Mouse (Mus musculus) embryonic facial prominence, embryonic 10.5 days (tissue): ENCODE data around the gene Sec24d. TPM values are rescaled to one million over a fixed set of nuclear protein-coding genes. Genes with fewer than 3 reads are reported as not detected.

Experiments
- DNase-seq: peaks from one replicate; pipeline ENCODE4 v3.0.0-alpha.2; 2017; ENCODE audit warnings: low spot score
- H3K27ac ChIP-seq: fragments of 300-500 bp; sonication (generic); replicated peaks from 2 replicates; pipeline ENCODE4 v1.5.1; 2016; ENCODE audit warnings: mild to moderate bottlenecking
- H3K27me3 ChIP-seq: fragments of 300-500 bp; sonication (generic); replicated peaks from 2 replicates; pipeline ENCODE4 v1.6.1; 2016; ENCODE audit warnings: low read depth, mild to moderate bottlenecking; ENCODE audit not compliant: poor library complexity, severe bottlenecking
- H3K36me3 ChIP-seq: fragments of 300-500 bp; sonication (generic); replicated peaks from 2 replicates; pipeline ENCODE4 v1.6.1; 2016; ENCODE audit warnings: mild to moderate bottlenecking, moderate library complexity
- H3K4me1 ChIP-seq: fragments of 300-500 bp; sonication (generic); 2 replicates; pipeline ENCODE4 v1.6.1; 2016
- H3K4me3 ChIP-seq: fragments of 300-500 bp; sonication (generic); 2 replicates; pipeline ENCODE4 v1.5.1; 2016; ENCODE audit warnings: mild to moderate bottlenecking, moderate library complexity
- H3K9me3 ChIP-seq: fragments of 300-500 bp; sonication (generic); 2 replicates; pipeline ENCODE4 v1.6.1; 2016; ENCODE audit warnings: mild to moderate bottlenecking
- WGBS: fragments of 180-500 bp; shearing (Covaris S2); methylation state at CpG from one replicate; pipeline ENCODE4 v1.1.7; 2016; 5-methylcytosine and 5-hydroxymethylcytosine counted together
- polyA plus RNA-seq: library from polyadenylated mRNA; unstranded; fragments of >200 nt; fragmentation: Nextera tagmentation; extraction: Ambion mirVana; gene quantifications from 2 replicates; pipeline ENCODE4 v1.2.1, GENCODE M21; 2016

Sec24d gene
- polyA plus RNA-seq: 24.4 and 26.9 TPM in 2 replicates

- Histone ChIP-seq H3K36me3 (0 out of 2 replicates have a peak, but pooled peaks cover 8% of the 10 kb centered on the region), H3K4me3 (peak within 1 kb of the TSS; percentile 82), H3K27ac (peak within 1 kb of the TSS; percentile 81), H3K27me3 (peaks cover 39% of the 10 kb centered on the region), H3K4me1 (peaks cover 9% of the 10 kb centered on the region), H3K9me3 (no peaks in the 10 kb centered on the region)
- peak; percentile 90 for DNase-seq
- 3% methylated on average over 68 of the region's 68 CpGs for WGBS
Observed at GRCm38 (mm10) chr3:123266753-123267651, at the start of gene Sec24d. Gene Sec24d, plus strand, starts transcription at chr3:123267455.

GRCm38 (mm10) chr3:123218646-123219045, 48.6 kb upstream of the Sec24d start:
- Histone ChIP-seq H3K27me3 (no peaks in the 10 kb centered on the region), H3K9me3 (no peaks in the 10 kb centered on the region), H3K36me3 (no peaks in the 10 kb centered on the region), H3K4me3 (no peak overlapping the region), H3K4me1 (peaks cover 5% of the 10 kb centered on the region; the same call in 1 of the 2 replicates), H3K27ac (no peak overlapping the region)
- WGBS: 56% methylated on average over 6 of the region's 6 CpGs
- no peak for DNase-seq

- H3K9me3 ChIP-seq: no peaks in the 10 kb centered on the region; the same call in 1 of the 2 replicates
- no peaks in the 10 kb centered on the region for H3K27me3 ChIP-seq
- 93% methylated on average over 3 of the region's 3 CpGs for WGBS
- H3K4me3 ChIP-seq: no peak overlapping the region
- no peak for DNase-seq
- H3K4me1 ChIP-seq: no peaks in the 10 kb centered on the region
- H3K36me3 ChIP-seq: no peaks in the 10 kb centered on the region
- no peak overlapping the region for H3K27ac ChIP-seq
Observed at GRCm38 (mm10) chr3:123227276-123227675, 40.0 kb upstream of the Sec24d start.

- Histone ChIP-seq H3K27ac (no peak overlapping the region), H3K4me1 (peaks cover 20% of the 10 kb centered on the region), H3K4me3 (no peak overlapping the region), H3K36me3 (no peaks in the 10 kb centered on the region), H3K9me3 (no peaks in the 10 kb centered on the region; the same call in 1 of the 2 replicates), H3K27me3 (peaks cover 17% of the 10 kb centered on the region)
- 89% methylated on average over 2 of the region's 2 CpGs for WGBS
- DNase-seq: no peak
Observed at GRCm38 (mm10) chr3:123231639-123232038, 35.6 kb upstream of the Sec24d start.

- no peaks in the 10 kb centered on the region; the same call in 1 of the 2 replicates for H3K9me3 ChIP-seq
- no peak for DNase-seq
- peaks cover 30% of the 10 kb centered on the region for H3K4me1 ChIP-seq
- no peaks in the 10 kb centered on the region for H3K36me3 ChIP-seq
- H3K4me3 ChIP-seq: 0 out of 2 replicates have a peak overlapping the region, but pooled peaks have one; percentile 11
- H3K27ac ChIP-seq: no peak overlapping the region
- H3K27me3 ChIP-seq: peaks cover 32% of the 10 kb centered on the region
- 52% methylated on average over 16 of the region's 16 CpGs for WGBS
Observed at GRCm38 (mm10) chr3:123234191-123234836, 32.9 kb upstream of the Sec24d start.

GRCm38 (mm10) chr3:123235495-123235894, 31.8 kb upstream of the Sec24d start:
- Histone ChIP-seq H3K4me3 (peak overlapping the region; percentile 62), H3K9me3 (no peaks in the 10 kb centered on the region; the same call in 1 of the 2 replicates), H3K27ac (peak overlapping the region; percentile 62), H3K36me3 (no peaks in the 10 kb centered on the region), H3K27me3 (peaks cover 32% of the 10 kb centered on the region), H3K4me1 (peaks cover 30% of the 10 kb centered on the region)
- DNase-seq: no peak
- WGBS: 15% methylated on average over 7 of the region's 7 CpGs

GRCm38 (mm10) chr3:123235921-123236320, 31.3 kb upstream of the Sec24d start, which contains the start of gene Synpo2:
Gene Synpo2, minus strand, starts transcription at chr3:123236149.
- peak; percentile 74 for DNase-seq
- Histone ChIP-seq H3K4me3 (peak within 1 kb of the TSS; percentile 62), H3K27me3 (peaks cover 32% of the 10 kb centered on the region), H3K27ac (peak within 1 kb of the TSS; percentile 62), H3K36me3 (no peaks in the 10 kb centered on the region), H3K4me1 (peaks cover 30% of the 10 kb centered on the region), H3K9me3 (no peaks in the 10 kb centered on the region; the same call in 1 of the 2 replicates)
- under 1% methylated on average over 20 of the region's 20 CpGs for WGBS

GRCm38 (mm10) chr3:123237039-123237438, 30.2 kb upstream of the Sec24d start:
- peaks cover 30% of the 10 kb centered on the region for H3K4me1 ChIP-seq
- peak; percentile 31 for DNase-seq
- no peaks in the 10 kb centered on the region for H3K9me3 ChIP-seq
- 23% methylated on average over 7 of the region's 7 CpGs for WGBS
- H3K36me3 ChIP-seq: no peaks in the 10 kb centered on the region
- no peak overlapping the region for H3K27ac ChIP-seq
- peaks cover 32% of the 10 kb centered on the region for H3K27me3 ChIP-seq
- peak overlapping the region; percentile 62; the same call in 1 of the 2 replicates for H3K4me3 ChIP-seq

GRCm38 (mm10) chr3:123237446-123237845, 29.8 kb upstream of the Sec24d start:
- Histone ChIP-seq H3K9me3 (no peaks in the 10 kb centered on the region), H3K27me3 (peaks cover 32% of the 10 kb centered on the region), H3K4me1 (peaks cover 30% of the 10 kb centered on the region), H3K36me3 (no peaks in the 10 kb centered on the region), H3K27ac (no peak overlapping the region), H3K4me3 (no peak overlapping the region)
- DNase-seq: no peak

- DNase-seq: peak; percentile 21
- H3K27ac ChIP-seq: peak overlapping the region; percentile 4; the same call in 1 of the 2 replicates
- no peaks in the 10 kb centered on the region for H3K36me3 ChIP-seq
- WGBS: 27% methylated on average over 5 of the region's 5 CpGs
- no peaks in the 10 kb centered on the region for H3K27me3 ChIP-seq
- H3K9me3 ChIP-seq: no peaks in the 10 kb centered on the region
- H3K4me3 ChIP-seq: no peak overlapping the region
- peaks cover 17% of the 10 kb centered on the region for H3K4me1 ChIP-seq
Observed at GRCm38 (mm10) chr3:123244376-123244775, 22.9 kb upstream of the Sec24d start.

GRCm38 (mm10) chr3:123245646-123246045, 21.6 kb upstream of the Sec24d start:
- H3K9me3 ChIP-seq: no peaks in the 10 kb centered on the region
- WGBS: 25% methylated on average over 4 of the region's 4 CpGs
- DNase-seq: peak; percentile 26
- no peak overlapping the region for H3K27ac ChIP-seq
- H3K27me3 ChIP-seq: no peaks in the 10 kb centered on the region
- no peak overlapping the region for H3K4me3 ChIP-seq
- H3K36me3 ChIP-seq: no peaks in the 10 kb centered on the region
- peaks cover 19% of the 10 kb centered on the region for H3K4me1 ChIP-seq
